Mouse (Mus musculus) erythroblast, embryonic 14.5 days (primary cell): Measurements from ENCODE around the gene Rsph1.

Source experiments
- GATA1 ChIP-seq: IDR thresholded peaks from 2 replicates; pipeline ENCODE4 v1.6.1; 2012; ENCODE audit warnings: low read length, inconsistent platforms, mixed read lengths
- TAL1 ChIP-seq: IDR thresholded peaks from 3 replicates; pipeline ENCODE4 v1.6.1; 2012; ENCODE audit warnings: low read length, inconsistent platforms, mixed read lengths

- TF ChIP-seq GATA1 (no peak), TAL1 (no peak)
Observed at GRCm38 (mm10) chr17:31276207-31276921, 819 bp downstream of the Rsph1 start.
